Mouse (Mus musculus): ENCODE measurements around the gene Baiap3.

DNA sequence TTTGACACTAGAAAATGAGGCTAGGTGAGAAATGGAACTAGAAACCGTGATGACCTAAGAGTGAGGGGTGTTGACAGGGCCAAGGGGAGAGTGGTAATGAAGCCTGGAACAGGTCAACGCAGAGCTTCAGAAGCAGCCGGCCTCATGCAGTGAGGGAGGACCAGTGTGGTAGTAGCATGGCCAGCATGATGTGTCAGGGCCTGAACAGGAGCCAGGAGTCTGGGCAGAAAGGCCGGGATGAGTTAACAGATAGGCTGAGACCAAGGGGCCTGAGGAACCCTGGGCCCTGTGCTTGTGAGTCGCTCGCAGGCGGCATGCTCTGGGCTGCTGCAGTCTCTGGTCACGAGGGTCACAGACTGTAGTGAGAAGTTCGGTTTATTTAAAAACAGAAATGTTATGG lies 37.2 kb downstream of the Baiap3 start:
- TF ChIP-seq CTCF (IDR thresholded peaks at IDR 0.05; ENCODE audit: extremely low read depth, insufficient read depth, low read length) (no peak), POLR2A (IDR thresholded peaks at IDR 0.05; ENCODE audit: extremely low read depth, insufficient read depth, low read length) (no peak)
